Mouse (Mus musculus): ENCODE data around the gene Phactr1. TPM values are rescaled to one million over a fixed set of nuclear protein-coding genes. Genes with fewer than 3 reads are reported as not detected.

Gene Phactr1
- total RNA-seq, 2 experiments from 2014 or later: 1.4 to 1.5 TPM

DNA sequence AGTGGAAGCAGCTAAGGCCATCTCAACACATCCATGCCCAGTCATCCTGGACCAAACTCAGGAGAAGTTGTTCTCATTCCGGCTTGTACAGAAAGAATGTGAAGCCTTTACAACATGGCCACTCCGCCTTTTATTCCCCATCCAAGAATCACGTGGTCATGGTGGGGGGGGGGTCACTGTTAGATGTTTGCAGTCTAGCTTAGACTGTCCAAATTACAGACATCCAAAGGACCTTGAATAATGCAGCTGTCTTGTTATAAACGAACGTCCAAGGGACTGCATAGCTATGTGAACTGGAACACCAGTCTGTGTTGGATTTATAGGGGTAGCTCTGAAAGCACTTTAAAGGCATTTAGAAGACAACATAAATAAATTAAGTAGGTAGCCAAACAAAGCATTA lies 328.0 kb downstream of the Phactr1 start:
- intact Hi-C loops (cut with DNase I): no loop called here

DNA sequence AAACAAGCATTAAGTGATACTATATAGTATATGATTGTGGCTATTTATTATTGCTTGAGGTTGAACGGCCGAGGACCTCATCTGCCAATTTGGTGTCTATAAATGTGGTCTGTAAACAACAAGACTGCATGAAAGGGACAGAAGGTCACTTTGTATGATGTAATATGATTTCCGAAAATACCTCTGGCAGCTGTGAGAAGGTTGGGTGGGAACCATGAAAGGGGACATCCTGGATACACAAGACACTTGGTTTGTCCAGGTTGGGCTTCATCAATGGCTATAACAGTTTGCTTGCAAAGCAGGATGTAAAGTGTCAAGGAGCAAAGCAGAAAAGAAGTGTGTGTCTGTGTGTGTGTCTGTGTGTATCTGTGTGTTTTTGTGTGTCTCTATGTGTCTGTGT lies 329.2 kb downstream of the Phactr1 start:
- intact Hi-C loops (cut with DNase I): no loop called here
- DNase-seq: no peak

More for the DNA sequence above, 328.0 kb downstream of the Phactr1 start:
- DNase-seq: no peak

DNA sequence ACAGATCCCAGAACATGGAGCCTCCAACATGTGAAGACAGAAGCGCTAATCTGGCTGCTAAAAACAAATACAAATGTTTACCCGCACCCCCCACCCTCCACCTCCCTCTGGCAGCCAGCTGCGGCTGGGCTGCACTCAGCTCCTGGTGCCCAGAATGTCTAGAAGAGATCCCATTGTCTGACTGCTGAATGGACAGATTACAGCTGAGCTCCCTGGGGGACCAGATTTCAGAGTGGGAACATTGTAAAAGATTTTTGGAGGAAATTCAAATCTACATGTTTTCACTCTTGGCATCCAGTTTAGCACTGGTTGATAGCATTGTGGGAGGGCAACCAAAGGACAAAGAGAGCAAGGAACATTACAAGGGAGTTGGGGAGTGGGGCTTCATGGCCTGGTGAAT lies 331.1 kb downstream of the Phactr1 start:
- no peak for DNase-seq
- intact Hi-C loops (cut with DNase I): no loop called here

DNA sequence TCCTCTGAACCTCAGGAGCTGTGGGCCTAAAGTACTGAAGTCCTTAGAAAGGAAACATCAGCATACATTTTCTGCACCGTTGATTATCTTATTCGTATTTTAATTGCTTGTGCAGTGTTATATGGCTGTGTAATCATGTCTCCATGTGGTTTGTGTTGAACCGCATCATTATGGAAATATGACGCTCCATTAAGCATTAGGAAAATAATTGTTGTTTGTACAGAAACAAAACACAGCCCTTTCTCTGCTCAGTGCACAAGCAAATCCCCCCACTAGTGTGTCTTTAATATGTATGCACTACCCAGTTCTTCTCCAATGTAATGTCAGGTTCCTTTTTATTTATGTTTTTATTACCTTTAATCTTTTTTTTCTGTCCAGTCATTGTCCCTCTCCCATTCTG lies 333.6 kb downstream of the Phactr1 start:
- intact Hi-C loops (cut with DNase I): no loop called here
- DNase-seq: no peak

DNA sequence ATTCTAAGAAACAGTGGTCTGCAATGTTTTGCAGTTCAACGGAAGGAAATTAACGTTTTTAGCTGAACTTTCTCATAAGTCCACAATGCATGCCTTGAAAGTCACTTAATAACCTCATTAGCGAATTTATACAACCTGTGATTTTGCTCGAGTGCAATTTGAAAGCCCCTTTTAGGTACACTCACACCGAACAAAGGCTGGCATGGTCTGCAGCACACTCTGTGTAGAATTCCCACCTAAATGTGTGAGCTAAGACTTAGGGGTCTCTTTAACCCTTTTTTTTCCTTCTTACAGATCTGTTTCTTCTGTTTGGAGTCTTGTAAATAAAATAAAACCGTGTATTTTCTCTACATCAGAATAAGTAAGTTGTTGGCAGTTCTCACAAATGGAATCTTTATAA lies 335.3 kb downstream of the Phactr1 start:
- no peak for DNase-seq
- intact Hi-C loops (cut with DNase I): no loop called here

DNA sequence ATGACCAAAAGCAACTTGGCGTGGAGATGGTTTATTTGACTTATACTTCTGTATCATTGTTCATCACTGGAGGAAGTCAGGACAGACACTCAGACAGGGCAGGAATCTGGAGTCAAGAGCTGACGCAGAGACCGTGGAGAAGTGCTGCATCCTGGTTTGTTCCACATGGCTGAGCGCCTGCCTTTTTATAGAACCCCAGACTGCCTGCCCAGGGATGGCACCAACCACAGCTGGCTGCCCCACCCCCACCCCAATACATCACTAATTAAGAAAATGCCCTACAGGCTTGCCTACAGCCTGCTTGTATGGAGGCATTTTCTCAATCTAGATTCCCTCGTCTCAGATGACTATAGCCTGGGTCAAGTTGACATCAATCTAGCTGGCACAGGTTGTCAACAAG lies 338.4 kb downstream of the Phactr1 start:
- intact Hi-C loops (cut with DNase I): no loop called here

DNA sequence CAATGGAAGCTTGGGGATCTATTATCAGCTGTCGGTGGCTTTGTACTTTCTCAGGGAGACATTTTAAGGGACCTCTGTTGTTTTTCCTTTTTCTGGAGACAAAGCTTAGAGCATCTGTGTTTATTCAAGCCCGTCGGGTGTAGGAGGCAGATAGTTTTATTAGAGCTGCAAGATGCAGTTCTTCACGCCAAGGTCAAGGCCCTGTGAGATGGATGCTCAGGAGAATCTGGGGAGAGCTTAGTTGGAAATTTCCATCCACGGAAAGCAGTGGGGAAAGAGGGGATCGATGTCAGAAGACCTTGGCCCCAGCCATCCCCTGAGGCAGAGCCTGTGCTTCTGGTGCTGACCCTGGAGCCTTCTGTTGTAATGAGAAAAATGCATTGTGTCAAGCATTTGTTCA lies 340.6 kb downstream of the Phactr1 start:
- intact Hi-C loops (cut with DNase I): no loop called here

More for the DNA sequence above, 338.4 kb downstream of the Phactr1 start:
- DNase-seq: no peak

DNA sequence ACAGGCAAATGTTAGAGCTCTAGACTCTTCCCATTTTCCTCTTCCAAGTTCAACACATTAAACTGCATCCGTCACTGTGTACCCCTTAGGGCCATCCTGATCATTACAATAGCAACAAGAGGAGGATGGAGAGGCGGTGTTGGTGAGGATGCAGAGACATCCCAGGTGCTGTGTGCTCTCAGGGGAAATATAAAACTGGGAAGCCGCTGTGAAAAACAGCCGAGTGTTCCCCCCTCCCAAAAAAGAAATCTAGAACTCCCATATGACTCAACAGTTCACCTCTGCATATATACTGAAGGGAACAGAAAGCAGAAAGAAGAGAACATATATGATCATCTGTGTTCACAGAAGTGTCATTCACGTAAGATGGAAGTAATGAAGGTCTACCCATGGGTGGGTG lies 342.6 kb downstream of the Phactr1 start:
- intact Hi-C loops (cut with DNase I): no loop called here

More for the DNA sequence above, 340.6 kb downstream of the Phactr1 start:
- no peak for DNase-seq

DNA sequence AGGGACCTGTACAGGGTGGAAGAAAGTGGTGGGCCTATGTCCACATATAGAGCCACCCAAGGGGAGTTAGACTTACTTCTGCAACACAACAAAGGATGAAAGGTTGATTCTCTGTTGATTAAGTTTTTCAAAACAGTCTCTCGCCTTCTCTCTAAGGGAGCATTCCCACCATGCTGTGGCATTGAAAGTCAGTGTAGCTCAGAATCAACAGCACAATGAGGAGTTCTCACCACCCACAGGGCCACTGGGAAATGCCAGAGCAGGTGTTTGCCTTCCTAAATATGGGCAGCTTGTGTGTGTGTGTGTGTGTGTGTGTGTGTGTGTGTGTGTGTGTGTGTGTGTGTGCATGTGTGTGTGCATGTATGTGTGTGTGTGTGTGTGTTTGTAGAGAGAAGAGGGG lies 347.1 kb downstream of the Phactr1 start:
- intact Hi-C loops (cut with DNase I): no loop called here
- DNase-seq: no peak

More for the DNA sequence above, 342.6 kb downstream of the Phactr1 start:
- DNase-seq: no peak

DNA sequence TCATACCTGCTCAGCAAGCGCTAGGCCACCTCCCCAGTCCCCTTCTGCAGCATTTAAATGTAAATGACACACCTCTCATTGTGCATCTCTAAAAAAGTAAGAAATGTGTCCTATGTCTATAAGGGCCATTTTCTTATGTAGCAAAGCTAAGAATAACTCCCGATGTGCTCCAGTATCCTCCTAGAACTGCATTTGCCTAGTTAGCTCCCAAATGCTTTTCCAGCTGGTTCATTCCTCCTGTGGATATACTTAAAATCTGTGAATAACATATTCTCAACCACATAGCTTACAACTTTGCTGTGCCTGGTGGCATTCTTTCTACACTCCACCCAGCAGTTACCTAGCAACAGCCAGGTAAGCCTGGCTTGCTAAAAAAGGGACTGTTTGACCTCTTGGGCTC lies 349.8 kb downstream of the Phactr1 start:
- DNase-seq: no peak
- intact Hi-C loops (cut with DNase I): no loop called here

DNA sequence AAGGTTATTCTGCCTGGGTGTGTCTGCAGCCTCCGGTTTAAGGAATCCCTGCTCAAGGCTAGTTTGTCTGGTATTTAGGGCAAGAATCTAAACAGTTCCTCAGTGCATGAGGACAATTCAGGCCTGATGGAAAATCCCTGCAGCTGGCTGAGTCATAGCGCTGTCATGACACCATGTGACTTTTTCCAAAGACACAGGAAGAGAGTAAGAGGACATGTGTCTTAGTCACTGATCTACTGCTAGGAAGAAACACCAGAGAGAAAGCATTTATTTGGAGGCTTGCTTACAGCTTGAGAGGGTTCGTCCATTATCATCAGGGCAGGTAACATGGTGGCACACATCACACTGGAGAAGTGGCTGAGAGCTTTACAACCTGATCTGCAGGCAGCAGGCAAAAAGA lies 352.0 kb downstream of the Phactr1 start:
- DNase-seq: no peak
- intact Hi-C loops (cut with DNase I): no loop called here

DNA sequence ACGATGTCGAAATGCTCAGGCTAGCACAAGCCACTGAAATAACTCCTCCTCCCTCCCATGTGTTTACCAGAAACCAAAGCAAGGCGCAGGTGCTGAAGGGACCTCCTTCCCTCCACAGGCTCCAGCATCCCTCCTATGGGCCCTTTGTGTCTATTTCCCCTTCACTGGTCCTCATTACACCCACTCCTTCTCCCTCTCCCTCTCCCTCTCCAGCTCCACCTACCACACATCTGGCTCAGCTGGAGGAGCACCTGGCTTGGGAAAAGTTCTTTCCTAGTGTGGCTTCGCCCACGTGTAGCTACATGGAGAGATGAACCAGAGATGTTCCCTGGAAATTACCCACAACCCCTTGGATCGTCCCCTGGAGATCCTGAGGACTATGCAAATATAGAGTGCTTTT lies 356.1 kb downstream of the Phactr1 start:
- intact Hi-C loops (cut with DNase I): no loop called here
- DNase-seq: no peak

DNA sequence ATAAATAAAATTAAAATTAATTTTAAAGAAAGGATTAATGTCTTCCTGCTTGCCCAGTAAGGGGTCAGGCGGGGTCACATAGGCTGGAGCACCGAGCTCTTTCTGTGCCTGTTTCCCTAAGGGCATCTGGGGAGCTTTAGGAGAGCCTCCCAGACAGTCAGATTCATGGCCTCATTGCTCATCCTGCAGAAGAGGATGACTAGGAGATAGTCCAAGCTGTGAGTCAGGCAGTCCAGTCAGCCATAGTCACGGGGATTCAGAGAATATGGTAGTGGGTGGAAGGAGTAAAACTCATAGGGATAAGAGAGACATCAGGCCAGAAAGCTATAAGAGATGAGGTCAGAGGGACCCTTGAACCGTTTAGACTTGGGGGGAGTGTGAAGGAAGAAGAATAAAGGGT lies 362.3 kb downstream of the Phactr1 start:
- DNase-seq: no peak
- intact Hi-C loops (cut with DNase I): no loop called here

DNA sequence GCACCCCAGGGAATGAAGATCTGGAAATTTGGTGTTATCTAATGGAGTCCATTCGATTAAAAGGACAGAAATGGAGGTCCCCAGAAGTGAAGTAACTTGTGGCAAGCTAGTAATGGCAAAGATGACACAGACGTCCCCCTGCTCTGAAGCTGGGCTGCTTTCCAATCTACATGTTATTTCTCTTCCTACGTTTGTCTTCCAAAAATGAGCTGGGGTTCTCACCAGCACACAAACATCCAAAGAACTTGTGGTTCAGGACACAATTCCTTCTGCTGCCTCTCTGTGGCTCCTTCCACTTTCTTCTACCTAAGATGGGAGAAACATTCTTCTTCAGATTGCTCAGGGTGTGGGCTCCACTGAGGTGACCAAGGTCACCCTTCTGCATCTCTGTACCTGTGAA lies 368.1 kb downstream of the Phactr1 start:
- intact Hi-C loops (cut with DNase I): no loop called here
- DNase-seq: no peak

DNA sequence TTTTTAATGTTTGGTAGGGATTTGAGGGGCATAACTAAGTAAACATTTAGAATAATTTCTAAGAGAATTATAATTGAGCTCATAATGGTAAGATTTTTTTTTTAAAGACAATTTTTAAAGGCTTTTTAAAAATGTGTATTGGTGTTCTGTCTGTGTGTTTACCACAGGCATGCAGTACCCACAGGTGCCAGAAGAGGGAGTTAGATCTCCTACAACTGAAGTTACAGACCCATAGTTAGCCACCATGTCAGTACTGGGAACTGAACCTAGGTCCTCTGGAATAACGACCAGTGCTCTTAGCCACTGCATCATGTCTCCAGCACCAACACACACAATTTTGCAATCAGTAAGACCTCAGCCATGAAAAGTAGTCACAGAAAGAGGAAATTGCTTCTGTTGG lies 372.8 kb downstream of the Phactr1 start:
- intact Hi-C loops (cut with DNase I): no loop called here

DNA sequence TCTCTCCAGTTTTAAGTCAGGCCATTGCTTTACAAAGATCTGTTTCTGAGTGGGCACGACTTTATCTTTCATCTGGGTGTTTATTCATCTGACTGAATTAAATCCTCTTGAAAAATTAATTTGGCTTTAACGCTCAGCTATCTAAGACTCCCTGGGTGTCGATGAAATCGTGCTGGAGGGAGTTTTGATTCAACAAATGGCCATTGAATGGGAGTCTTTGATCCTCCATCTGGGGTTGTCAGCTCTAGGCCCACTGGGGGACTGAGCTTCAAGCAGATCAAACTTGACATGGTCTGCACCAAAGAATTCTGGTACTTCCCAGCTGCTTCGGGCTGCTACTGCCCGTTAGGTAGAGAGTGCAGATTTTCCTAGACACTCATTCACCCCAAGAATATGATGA lies 374.7 kb downstream of the Phactr1 start:
- DNase-seq: no peak
- intact Hi-C loops (cut with DNase I): no loop called here

More for the DNA sequence above, 372.8 kb downstream of the Phactr1 start:
- DNase-seq: no peak

DNA sequence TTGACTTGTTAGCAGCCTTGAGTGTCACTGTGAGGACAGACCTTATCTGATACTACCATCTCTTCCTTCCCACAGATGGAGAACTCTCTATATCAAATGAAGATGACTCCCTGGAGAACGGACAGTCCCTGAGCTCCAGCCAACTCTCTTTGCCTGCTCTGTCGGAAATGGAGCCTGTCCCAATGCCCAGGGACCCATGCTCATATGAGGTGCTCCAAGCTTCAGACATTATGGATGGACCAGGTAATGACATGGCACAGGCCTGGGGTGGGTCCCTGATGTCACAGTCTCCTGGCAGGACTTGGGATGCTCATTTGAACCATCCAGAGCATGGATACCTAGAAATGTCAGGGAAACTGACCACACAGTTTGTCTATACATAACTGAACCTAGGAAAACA lies 376.7 kb downstream of the Phactr1 start:
- intact Hi-C loops (cut with DNase I): no loop called here
- DNase-seq: no peak

DNA sequence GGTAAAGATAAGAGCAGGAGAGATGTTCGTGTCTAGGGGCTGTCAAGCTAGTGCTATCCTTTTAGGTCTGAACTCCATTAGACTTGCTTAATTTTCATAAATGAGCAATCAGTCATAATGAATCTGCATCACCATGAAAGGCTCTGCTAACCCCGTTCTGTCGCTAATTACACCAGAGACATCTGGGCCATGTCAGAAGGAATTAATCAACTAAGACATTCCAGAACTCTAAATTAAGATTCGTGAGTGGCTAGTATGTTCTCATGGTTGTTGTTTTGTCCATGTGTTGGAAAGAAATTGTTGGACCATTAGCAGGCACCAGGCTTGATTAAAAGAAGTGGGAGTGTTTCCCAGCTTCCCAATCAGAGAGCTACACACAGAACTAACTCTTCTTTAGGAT lies 382.9 kb downstream of the Phactr1 start:
- DNase-seq: no peak
- intact Hi-C loops (cut with DNase I): no loop called here

DNA sequence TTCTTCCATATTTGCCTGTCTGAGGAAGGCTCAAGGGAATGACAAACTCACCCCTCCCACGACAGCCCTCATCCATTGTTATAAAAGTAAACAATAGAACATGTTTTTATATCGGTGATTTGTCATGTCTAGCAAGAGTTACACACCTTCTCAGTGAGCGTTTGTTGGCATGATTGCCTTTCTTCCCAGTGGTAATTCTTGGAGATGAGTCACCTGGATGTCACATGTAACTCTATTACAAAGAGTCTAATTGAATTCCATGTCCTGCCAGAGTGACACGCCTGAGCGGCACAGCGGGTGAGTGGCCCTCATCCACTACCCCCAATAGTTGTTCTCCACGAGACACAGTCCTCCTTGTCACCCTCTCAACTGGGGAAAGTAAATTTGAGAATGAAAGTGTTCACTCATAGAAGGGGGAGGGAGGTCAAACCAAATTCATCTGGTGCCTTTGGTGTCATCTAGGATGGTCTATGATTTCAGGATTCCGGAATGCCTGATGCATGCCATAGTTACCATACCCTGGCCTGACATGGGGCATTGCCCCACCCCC lies 388.4 kb downstream of the Phactr1 start:
- DNase-seq: no peak
- intact Hi-C loops (cut with DNase I): no loop called here

DNA sequence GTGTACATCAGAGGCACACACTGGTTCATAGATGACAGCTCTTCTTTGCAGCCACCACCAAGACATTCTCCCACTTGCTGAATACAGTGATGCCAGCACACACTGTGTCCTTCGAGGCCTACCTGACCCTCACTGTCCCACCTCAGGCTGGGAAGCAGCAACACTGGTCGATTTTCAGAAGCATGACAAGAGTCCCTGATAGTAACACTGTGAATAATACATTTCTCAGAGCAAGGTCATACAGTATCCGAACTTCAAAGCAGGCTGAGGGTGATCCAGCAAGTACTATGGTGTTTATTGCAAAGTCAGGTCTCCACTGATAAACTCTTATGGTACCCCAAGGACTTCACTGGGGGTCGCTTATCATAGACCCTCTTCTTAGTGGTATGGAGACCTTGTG lies 390.1 kb downstream of the Phactr1 start:
- intact Hi-C loops (cut with DNase I): no loop called here
- no peak for DNase-seq

DNA sequence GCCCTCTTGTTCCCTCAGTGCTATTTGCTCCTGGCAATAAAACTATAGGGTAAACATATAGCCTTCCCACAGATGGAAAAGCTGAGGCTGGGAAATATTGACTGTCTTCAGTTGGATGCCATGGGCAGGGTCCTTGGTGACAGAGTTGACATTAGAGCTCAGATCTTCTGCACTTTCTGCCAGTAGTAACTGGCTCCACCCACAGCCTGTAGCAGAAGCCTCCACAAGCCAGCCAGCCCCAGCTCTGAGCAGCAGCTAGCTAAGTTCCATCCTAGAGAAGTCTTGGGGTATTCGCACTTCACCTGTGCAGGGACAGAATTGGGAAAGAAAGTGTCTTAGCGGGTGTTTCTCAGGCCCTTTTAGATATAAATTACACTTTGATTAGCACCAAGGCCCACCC lies 390.5 kb downstream of the Phactr1 start:
- intact Hi-C loops (cut with DNase I): no loop called here
- no peak for DNase-seq

DNA sequence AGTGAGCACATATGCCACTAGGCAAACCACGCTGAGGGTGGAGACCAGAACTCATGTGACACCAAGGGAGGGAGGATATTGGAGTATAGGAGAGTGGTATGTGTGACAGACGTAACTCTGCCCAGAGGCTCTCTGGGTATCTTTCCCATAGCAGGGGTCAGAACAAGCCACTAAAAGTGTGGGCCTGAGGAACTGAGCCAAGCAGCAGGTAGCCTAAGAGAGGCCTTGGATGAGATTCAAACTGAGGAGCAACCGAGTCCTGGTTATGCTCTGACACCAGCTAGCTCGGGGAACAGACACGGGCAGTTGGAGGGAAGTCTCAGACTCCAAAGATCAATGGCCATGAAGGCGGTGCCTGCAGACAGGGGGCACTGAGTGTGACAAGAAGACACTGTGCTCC lies 395.0 kb downstream of the Phactr1 start:
- intact Hi-C loops (cut with DNase I): no loop called here
- DNase-seq: no peak

DNA sequence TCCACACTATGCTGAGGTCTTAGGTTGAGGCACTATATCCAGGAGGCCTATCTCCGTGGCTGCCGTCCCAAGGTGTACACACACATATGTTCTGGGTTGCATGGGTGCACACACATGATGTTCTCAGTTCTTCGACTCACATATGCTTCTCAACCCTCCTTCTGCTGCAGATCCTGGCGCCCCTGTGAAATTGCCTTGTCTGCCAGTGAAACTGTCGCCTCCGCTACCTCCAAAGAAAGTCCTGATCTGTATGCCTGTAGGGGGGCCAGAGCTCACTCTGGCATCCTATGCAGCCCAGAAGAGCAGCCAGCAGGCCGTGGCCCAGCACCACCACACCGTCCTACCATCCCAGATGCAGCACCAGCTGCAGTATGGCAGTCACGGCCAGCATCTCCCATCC lies 397.1 kb downstream of the Phactr1 start:
- DNase-seq: no peak

More for the DNA sequence above, 397.1 kb downstream of the Phactr1 start:
- intact Hi-C loops (cut with DNase I): no loop called here
